Mouse (Mus musculus) cerebellum, postnatal 4 days (tissue): ENCODE measurements at regions not wholly inside any gene's neighbourhood (a gene's known extent, or its start where the extent isn't known, plus 50 kb on each side); places are given as distances from the start of the nearest gene placed in this dataset.
A peak's percentile ranks its signal among the peaks of the same experiment; 100 is the strongest.

Source experiments
- DNase-seq, 2 experiments: peaks; one replicate each; pipeline ENCODE4 v3.0.0; 2022; ENCODE audit warnings: low spot score in 2 of 2, mixed read lengths in 1 of 2

GRCm38 (mm10) chr14:102663240-102663639, 319.2 kb downstream of the Kctd12 start:
- no peak for DNase-seq

DNA sequence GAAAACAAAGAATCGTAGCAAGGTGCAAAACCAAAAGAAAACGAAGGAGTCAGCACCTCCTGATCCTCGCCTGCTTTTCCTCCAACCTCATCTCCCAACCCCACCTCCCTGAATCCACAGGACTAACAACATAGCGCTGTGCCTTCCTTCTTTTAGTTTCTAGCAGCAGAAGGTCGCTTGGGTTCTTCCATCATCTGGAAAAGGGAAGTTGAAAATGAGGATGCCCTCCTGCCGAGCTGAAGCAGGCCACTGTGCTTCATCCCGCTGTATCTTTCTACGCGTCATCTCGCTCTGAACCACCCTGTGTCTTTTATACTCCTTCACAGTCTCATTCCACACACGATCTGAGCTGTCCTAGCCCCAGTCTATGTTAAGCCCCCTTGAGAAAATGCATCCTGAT, 322.1 kb downstream of the Kctd12 start:
- DNase-seq: no peak

- DNase-seq: no peak
Observed at GRCm38 (mm10) chr14:102656235-102656634, 326.2 kb downstream of the Kctd12 start.

GRCm38 (mm10) chr14:102629601-102630000, 352.8 kb downstream of the Kctd12 start:
- no peak for DNase-seq

DNA sequence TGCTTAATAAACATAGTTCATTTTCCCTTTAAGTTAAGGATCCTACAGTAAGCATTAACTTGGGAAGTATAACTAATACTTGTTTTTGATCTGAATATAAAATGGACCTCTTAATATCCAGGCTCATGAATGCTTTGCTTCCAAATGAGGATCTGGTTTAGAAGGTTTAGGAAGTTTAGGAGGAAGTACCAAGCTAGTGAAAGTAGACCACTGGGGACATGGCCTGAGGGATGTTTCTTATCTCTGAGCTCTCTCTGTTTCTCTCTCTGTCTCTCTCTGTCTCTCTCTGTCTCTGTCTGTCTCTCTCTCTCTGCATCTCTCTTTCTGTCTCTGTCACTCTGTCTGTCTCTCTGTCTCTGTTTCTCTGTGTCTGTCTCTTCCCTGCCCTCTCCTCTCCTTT, 360.9 kb downstream of the Kctd12 start:
- no peak for DNase-seq

DNA sequence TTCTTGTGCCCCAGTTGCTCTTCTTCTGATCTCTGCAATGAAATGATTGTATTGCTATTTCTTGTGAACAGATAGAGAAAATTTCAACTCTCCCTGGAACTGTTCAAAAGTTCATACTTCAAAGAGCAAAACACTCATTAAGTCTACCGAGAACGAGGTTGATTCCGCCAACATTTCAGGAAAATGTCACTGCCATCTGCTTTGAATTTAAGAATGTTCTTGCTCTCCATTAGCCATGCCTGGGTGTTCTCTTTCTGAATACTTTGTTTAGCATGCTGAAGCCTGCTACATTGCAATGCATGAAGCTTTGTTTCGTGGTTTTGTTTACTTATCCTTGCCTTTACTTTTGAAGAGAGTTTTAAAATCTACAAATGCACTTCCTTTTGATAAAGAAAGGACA, 363.4 kb downstream of the Kctd12 start:
- no peak for DNase-seq

DNA sequence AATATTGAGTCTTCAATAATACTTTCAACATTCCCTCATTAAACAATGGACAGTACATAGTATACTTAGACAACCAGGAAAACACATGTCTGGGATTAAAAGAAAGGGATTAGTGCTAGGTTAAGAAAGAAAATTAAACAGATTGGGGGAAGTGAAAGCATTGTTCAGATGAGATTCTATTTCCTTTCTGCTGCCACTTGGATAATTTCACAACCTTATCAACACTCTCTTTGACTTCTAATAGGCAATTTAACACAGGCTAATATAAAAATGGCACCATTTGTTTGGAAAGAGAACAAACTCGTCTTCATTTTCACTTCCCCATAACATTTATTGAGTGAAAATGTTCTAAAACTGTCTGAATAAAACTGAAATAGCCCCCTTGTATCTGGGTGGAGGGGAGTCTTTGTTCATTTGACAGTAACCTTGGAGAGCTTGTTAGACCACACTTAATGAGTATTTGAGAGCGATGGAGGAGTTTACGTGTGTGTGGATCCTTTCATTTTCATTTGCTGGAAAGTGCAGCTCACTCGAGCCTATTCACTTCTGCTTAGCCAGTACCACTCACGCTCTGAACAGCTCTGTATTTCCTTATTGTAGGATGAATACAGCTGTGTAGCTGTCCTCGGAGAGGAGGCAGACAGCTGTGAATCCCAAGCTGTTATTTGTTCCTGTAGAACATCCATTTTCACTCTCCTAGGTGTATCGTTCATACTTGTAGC, 366.7 kb downstream of the Kctd12 start:
- DNase-seq: no peak

GRCm38 (mm10) chr14:102606055-102606454, 376.4 kb downstream of the Kctd12 start:
- no peak for DNase-seq

- no peak for DNase-seq
Observed at GRCm38 (mm10) chr14:102594850-102595249, 387.6 kb downstream of the Kctd12 start.

DNA sequence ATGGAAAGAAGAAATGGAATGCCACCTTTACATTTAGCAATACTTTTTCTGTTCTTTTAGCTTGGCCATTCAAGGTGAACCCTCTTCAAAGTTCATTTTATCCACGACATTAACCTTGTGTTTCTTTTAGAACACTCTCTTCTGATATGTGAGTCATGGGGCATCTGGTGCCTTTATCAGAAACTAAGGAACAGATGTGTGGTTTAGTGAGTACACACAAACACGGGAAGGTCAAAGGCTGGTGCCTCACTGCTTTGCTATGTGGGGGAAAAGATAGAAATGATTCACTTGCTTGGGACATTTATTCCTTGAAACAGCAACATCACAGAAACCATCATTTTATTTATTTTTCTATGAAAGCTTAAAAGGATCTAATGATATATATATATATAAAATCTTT, 428.7 kb downstream of the Kctd12 start:
- DNase-seq: no peak

GRCm38 (mm10) chr14:102552598-102552997, 429.8 kb downstream of the Kctd12 start:
- DNase-seq: no peak

DNA sequence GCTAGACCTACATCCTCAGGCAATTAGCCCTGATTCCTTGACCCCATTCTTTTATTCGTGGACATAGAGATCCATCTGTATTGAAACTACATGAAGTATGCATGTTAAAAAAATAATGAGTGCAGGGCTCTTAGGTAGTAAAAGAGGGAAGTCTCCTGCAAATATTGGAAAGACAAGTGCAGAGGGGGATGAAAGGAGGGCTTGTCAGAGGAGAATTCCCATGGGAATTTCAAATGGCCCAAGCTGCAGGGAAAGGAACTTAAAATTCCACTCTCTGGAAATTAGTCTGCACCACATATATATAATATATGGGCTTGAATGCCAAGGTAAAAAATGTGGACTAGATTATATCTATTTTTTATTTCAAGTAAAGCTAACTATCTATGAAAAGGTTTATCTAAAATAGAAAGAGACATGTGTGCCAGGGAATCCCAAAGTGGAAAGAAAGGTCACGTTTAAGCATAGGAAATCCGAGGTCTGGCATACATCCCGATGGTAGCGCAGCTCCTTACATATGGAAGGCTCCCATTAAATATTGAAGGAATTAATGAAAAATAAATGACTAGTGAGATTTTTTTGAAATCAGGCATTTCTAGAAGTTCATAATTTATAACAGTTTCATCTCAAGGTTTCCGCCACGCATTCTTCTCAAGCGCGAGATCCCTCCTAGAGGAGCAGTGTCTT, 457.4 kb downstream of the Kctd12 start:
- DNase-seq: no peak

DNA sequence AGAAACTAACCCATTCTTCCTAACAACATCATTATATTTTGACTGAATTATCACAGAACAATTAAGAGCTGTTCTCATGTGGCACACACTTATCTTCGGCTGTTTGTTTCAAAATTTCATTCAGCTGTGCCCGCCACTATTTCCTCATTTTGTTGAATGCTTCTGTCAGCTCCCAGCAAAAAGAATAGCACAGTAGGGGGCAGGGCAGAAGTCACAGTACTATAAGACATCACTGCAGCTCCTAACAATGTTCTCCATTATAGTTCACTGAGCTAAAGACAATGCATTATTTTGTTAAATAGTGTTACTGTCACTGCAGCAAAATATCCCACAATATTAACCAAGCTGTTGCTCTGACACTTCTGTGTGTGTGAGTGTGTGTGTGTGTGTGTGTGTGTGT, 465.7 kb downstream of the Kctd12 start:
- DNase-seq: no peak

DNA sequence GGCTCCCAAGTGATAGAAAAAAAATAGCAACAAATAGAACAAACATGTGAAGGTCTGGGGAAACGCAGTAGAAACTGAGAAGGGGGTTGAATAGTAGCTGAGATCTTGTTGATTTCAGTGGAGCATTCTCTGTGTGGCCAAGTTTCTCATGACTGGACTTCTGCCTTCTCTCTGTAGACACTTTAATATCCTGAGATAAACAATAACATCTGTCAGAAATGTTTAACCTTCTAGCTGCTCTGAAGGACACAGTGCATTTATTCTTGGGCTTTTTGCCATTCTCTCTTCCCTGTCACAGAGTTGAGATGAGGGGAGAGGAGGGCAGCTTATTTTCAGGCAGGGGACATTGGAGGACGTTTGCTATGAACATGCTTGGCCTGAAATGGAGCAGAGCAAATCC, 467.9 kb downstream of the Kctd12 start:
- DNase-seq: no peak

GRCm38 (mm10) chr14:102512651-102513050, 469.8 kb downstream of the Kctd12 start:
- no peak for DNase-seq

DNA sequence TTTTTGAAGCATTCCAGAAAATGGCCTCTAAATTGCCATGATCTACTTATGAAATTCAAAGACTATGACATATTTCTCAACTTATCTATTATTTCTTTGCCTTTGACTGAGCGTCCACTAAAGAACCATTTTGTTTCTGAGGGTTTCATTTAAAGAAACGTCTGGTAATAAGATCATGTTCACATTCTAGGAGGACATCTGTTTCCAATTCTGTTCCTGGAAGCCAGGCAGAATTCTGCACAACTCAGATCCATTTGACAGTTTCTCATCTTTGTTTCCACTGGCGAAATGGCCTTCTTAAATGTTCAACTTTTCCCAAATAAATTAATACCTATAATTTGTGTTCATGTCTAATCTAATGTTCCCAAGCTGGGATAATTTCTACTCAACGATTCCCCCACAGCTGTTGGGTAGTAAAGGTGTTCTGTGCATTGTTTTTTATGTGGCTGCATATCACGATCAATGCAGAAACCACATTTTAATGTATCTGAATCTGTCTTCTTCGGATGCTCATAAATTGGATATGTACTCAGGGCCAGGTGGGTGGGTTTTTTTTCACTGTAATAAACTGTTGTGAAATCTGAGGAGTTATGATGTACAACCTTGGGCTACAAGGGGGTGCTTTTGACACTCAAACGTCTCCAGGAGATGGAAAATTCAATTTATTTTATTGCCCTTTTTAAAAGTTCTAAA, 470.6 kb downstream of the Kctd12 start:
- DNase-seq: no peak

DNA sequence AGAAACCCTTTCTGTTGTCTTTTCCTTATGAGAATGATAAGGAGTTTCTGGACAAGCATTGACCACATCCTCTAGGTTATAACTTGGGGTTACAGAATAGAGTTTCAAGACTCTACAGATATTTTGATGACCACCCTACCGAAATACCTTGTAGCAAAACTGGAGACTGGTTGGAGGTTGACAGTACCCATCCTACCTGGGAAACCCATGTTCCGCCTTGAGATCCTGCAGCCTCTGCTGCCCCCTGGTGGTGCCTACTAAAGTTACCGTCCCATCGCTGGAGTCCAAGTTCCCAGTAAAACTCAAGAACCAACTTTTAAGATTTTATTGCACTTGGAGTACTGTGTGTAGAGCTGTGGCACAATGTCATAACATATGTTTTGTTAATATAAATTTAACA, 472.1 kb downstream of the Kctd12 start:
- peak; percentile 23 to 54 for DNase-seq

DNA sequence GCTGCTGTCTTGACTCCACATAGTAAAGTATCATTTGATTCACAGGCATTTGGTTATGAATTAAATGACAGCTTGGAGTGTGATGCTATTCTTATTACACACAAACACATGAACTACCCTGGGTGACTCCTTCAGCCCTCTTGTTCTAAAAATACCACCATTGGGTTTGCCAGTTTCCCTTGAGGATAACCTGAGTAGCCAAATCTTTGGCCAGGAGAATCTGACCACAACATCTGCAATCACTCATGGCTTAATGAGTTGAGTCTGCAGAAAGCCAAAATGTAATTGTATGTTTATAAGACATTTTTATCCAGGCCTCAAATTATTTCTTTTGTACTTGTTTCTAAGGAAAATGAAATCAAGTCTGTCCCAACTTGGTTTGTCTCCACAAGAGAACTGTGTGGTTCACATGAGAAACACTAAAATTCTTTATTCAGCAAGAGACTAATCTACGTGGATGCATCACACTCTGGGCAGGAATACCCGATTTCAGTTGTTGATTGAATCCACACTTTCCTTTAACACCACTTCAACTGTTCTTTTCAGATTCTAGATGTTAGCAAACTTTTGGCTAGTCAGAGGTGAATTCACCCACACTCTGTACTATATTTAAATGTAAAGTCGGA, 476.6 kb downstream of the Kctd12 start:
- DNase-seq: no peak

GRCm38 (mm10) chr14:102497179-102497578, 485.3 kb downstream of the Kctd12 start:
- no peak for DNase-seq

GRCm38 (mm10) chr14:102492376-102492775, 490.1 kb downstream of the Kctd12 start:
- DNase-seq: no peak

DNA sequence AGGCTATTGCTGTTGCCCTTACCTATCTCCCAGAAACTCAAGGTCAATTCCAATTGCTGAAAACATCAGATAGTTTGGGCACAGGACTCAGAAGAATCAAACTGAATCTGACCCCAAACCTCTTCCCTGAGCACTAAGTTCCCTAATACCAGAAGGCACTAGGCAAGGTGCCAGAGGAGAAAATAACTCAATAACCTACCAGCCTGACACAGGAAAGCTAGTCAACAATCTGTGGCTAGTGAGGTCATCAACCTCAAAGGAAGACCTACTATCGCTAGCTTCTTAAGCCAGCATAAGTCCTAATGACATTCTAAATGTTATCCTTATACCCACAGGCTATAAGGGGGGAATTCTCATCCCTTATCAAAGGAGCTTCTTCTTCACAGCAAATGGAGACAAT, 491.2 kb downstream of the Kctd12 start:
- DNase-seq: no peak

- no peak for DNase-seq
Observed at GRCm38 (mm10) chr14:102477162-102477561, 505.3 kb downstream of the Kctd12 start.
